Mouse (Mus musculus) forebrain, postnatal 0 days (tissue): Measurements from ENCODE around the gene Dusp18. TPM values are rescaled to one million over a fixed set of nuclear protein-coding genes. Genes with fewer than 3 reads are reported as not detected.

Experiments used
- ATAC-seq: fragments of 200-750 bp; cut with Nextera tagmentation; 2 replicates; pipeline ENCODE4 v1.8.0; 2017; ENCODE audit warnings: mild to moderate bottlenecking, moderate library complexity
- DNase-seq: peaks from one replicate; pipeline ENCODE4 v3.0.0-alpha.2; 2015
- H3K27ac ChIP-seq: fragments of 300-500 bp; sonication (generic); 2 replicates; pipeline ENCODE4 v1.5.1; 2014; ENCODE audit warnings: low read depth, mild to moderate bottlenecking, antibody characterized with exemption, low read length, moderate library complexity, mixed read lengths
- H3K27me3 ChIP-seq: fragments of 300-500 bp; sonication (generic); 2 replicates; pipeline ENCODE4 v1.6.1; 2014; ENCODE audit warnings: mild to moderate bottlenecking, low read length, mixed read lengths; ENCODE audit not compliant: insufficient read depth
- H3K36me3 ChIP-seq: fragments of 300-500 bp; sonication (generic); 2 replicates; pipeline ENCODE4 v1.6.1; 2014; ENCODE audit warnings: mild to moderate bottlenecking, moderate library complexity; ENCODE audit not compliant: insufficient read depth
- H3K4me1 ChIP-seq: fragments of 300-500 bp; sonication (generic); 2 replicates; pipeline ENCODE4 v1.6.1; 2014; ENCODE audit warnings: antibody characterized with exemption; ENCODE audit not compliant: insufficient read depth
- H3K4me2 ChIP-seq: fragments of 300-500 bp; sonication (generic); 2 replicates; pipeline ENCODE4 v1.6.1; 2014; ENCODE audit warnings: low read depth, mild to moderate bottlenecking, moderate library complexity
- H3K4me3 ChIP-seq: fragments of 300-500 bp; sonication (generic); 2 replicates; pipeline ENCODE4 v1.5.1; 2014; ENCODE audit warnings: low read depth, low read length, mixed read lengths
- H3K9ac ChIP-seq: fragments of 300-500 bp; sonication (generic); 2 replicates; pipeline ENCODE4 v1.6.1; 2014; ENCODE audit warnings: mild to moderate bottlenecking
- H3K9me3 ChIP-seq: fragments of 300-500 bp; sonication (generic); 2 replicates; pipeline ENCODE4 v1.6.1; 2016; ENCODE audit warnings: low read length
- CTCF ChIP-seq: sonication (generic); IDR thresholded peaks from 2 replicates; pipeline ENCODE4 v1.5.1; 2016; ENCODE audit warnings: antibody characterized with exemption, control low read depth, low read depth
- WGBS: fragments of 180-500 bp; shearing (Covaris S2); extraction: QIAGEN DNeasy Blood & Tissue Kit; methylation state at CpG from one replicate; pipeline ENCODE4 v1.1.7; 2014; 5-methylcytosine and 5-hydroxymethylcytosine counted together
- polyA plus RNA-seq: library from polyadenylated mRNA; unstranded; fragments of >200 nt; fragmentation: Nextera tagmentation; extraction: Ambion mirVana; gene quantifications from 2 replicates; pipeline ENCODE4 v1.2.1, GENCODE M21; 2015
- total RNA-seq: library from RNA; depleted of rRNA; stranded (reverse); fragments of >200 nt; gene quantifications from 2 replicates; pipeline ENCODE4 v1.2.3, GENCODE M21; 2014; rRNA removed

The Dusp18 gene
- total RNA-seq (19.5 and 25.3 TPM in 2 replicates), polyA plus RNA-seq (20.0 and 33.6 TPM in 2 replicates)

- Histone ChIP-seq H3K27me3 (no peaks in the 10 kb centered on the region), H3K4me3 (peak within 1 kb of the TSS; percentile 52), H3K9ac (peak within 1 kb of the TSS; percentile 68), H3K27ac (peak within 1 kb of the TSS; percentile 82), H3K9me3 (no peaks in the 10 kb centered on the region), H3K36me3 (peaks cover 9% of the 10 kb centered on the region; the same call in 1 of the 2 replicates), H3K4me2 (peak within 1 kb of the TSS; percentile 88), H3K4me1 (peaks cover 8% of the 10 kb centered on the region)
- WGBS: 2% methylated on average over 46 of the region's 46 CpGs
- peak; percentile 99 for ATAC-seq
- TF ChIP-seq CTCF: no peak
- peak; percentile 97 for DNase-seq
Measured at GRCm38 (mm10) chr11:3894406-3895281, at the start of gene Dusp18, which contains the start of gene 4921536K21Rik. Gene Dusp18, plus strand, starts transcription at chr11:3895240. Gene 4921536K21Rik, minus strand, starts transcription at chr11:3895098.

- Histone ChIP-seq H3K9me3 (no peaks in the 10 kb centered on the region), H3K4me3 (no peak overlapping the region), H3K9ac (no peak overlapping the region), H3K27me3 (no peaks in the 10 kb centered on the region), H3K4me2 (no peak overlapping the region), H3K4me1 (no peaks in the 10 kb centered on the region), H3K36me3 (no peaks in the 10 kb centered on the region), H3K27ac (no peak overlapping the region)
- no peak for TF ChIP-seq CTCF
- 73% methylated on average over 2 of the region's 2 CpGs for WGBS
- DNase-seq (no peak), ATAC-seq (no peak)
Measured at GRCm38 (mm10) chr11:3846351-3846750, 48.7 kb upstream of the Dusp18 start.

- DNase-seq (no peak), ATAC-seq (no peak)
- Histone ChIP-seq H3K27ac (no peak overlapping the region), H3K27me3 (no peaks in the 10 kb centered on the region), H3K4me2 (no peak overlapping the region), H3K9me3 (no peaks in the 10 kb centered on the region), H3K4me3 (no peak overlapping the region), H3K9ac (no peak overlapping the region), H3K4me1 (no peaks in the 10 kb centered on the region), H3K36me3 (no peaks in the 10 kb centered on the region)
- 81% methylated on average over 15 of the region's 15 CpGs for WGBS
- TF ChIP-seq CTCF: no peak
Measured at GRCm38 (mm10) chr11:3849469-3850314, 45.3 kb upstream of the Dusp18 start.

DNA sequence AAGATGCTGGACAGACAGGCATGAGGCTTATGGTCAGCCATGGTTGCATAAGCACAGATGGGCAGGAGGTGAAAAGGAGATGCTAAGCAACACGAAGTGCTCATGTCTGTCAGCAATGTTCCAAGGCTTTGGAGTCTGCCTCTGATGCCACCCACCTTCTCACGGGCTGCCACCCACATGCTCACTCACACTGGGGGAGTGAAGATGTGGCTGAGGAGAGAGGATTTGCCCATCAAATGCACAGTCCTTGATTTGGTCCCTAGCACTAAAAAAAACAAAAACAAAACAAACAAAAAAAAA lies 44.8 kb upstream of the Dusp18 start:
- no peak overlapping the region for H3K4me3 ChIP-seq
- no peaks in the 10 kb centered on the region for H3K27me3 ChIP-seq
- ATAC-seq (no peak), DNase-seq (no peak)
- TF ChIP-seq CTCF: no peak
- no peak overlapping the region for H3K9ac ChIP-seq
- H3K36me3 ChIP-seq: no peaks in the 10 kb centered on the region
- no peak overlapping the region for H3K4me2 ChIP-seq
- no peaks in the 10 kb centered on the region for H3K4me1 ChIP-seq
- 72% methylated on average over 2 of the region's 2 CpGs for WGBS
- no peaks in the 10 kb centered on the region for H3K9me3 ChIP-seq
- no peak overlapping the region for H3K27ac ChIP-seq

DNA sequence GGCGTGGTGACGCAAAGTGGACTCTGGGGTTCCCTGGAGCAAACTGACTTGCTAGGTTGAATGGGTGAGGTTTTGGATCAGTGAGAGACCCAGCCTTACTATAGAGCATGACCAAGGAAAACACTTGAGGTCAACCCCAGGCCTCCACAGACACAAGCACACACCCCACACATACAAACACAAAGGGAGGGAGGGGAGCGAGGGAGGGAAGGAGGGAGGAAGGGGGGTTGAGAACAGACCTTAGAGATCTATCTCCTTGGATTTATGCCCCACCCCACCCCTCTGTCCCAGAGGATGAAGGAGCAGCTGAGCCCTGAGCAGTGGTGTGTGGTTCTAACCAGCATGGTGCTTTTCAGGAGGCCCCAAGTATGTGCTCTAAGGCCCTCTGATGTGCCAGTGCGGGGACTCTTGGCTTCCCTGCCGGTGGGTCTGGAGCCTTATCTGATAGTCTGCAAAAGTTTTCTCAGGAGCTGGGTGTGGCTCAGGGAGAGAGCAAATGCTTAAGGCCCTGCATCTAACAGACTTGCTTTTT lies 44.2 kb upstream of the Dusp18 start:
- no peak for ATAC-seq
- no peaks in the 10 kb centered on the region for H3K4me1 ChIP-seq
- no peak for TF ChIP-seq CTCF
- no peak overlapping the region for H3K27ac ChIP-seq
- no peak overlapping the region for H3K9ac ChIP-seq
- H3K36me3 ChIP-seq: no peaks in the 10 kb centered on the region
- WGBS: 75% methylated on average over 5 of the region's 5 CpGs
- no peaks in the 10 kb centered on the region for H3K27me3 ChIP-seq
- no peak for DNase-seq
- no peak overlapping the region for H3K4me3 ChIP-seq
- no peak overlapping the region for H3K4me2 ChIP-seq
- no peaks in the 10 kb centered on the region for H3K9me3 ChIP-seq

GRCm38 (mm10) chr11:3851872-3852271 lies 43.2 kb upstream of the Dusp18 start:
- Histone ChIP-seq H3K27me3 (no peaks in the 10 kb centered on the region), H3K4me2 (no peak overlapping the region), H3K9ac (no peak overlapping the region), H3K36me3 (no peaks in the 10 kb centered on the region), H3K27ac (no peak overlapping the region), H3K4me1 (no peaks in the 10 kb centered on the region), H3K4me3 (no peak overlapping the region), H3K9me3 (no peaks in the 10 kb centered on the region)
- ATAC-seq (no peak), DNase-seq (no peak)
- TF ChIP-seq CTCF: no peak
- WGBS: 84% methylated on average over 4 of the region's 4 CpGs
